Mouse (Mus musculus) bone marrow, adult 2 months (tissue): ENCODE results near the gene Spta1. TPM values are rescaled to one million over a fixed set of nuclear protein-coding genes. Genes with fewer than 3 reads are reported as not detected.

Source experiments
- H3K27ac ChIP-seq: fragments of 200-500 bp; 2 replicates; pipeline ENCODE4 v1.5.1; 2012; ENCODE audit warnings: low read depth, mild to moderate bottlenecking, control low read depth, inconsistent platforms, low read length; ENCODE audit not compliant: control insufficient read depth, poor library complexity, insufficient read depth
- H3K4me1 ChIP-seq: fragments of 200-500 bp; 2 replicates; pipeline ENCODE4 v1.6.1; 2011; ENCODE audit warnings: low read length; ENCODE audit not compliant: control insufficient read depth, insufficient read depth
- H3K4me3 ChIP-seq: fragments of 200-500 bp; replicated peaks from 2 replicates; pipeline ENCODE3; 2011; ENCODE audit warnings: mild to moderate bottlenecking, low read depth, low read length, control low read depth; ENCODE audit not compliant: control insufficient read depth
- CTCF ChIP-seq: fragments of 200-500 bp; IDR thresholded peaks from 2 replicates; pipeline ENCODE4 v1.5.1; 2011; ENCODE audit warnings: low read length, control low read depth; ENCODE audit not compliant: control insufficient read depth, insufficient read depth
- POLR2A ChIP-seq: fragments of 200-500 bp; IDR thresholded peaks from 2 replicates; pipeline ENCODE4 v1.6.1; 2011; ENCODE audit warnings: low read depth, mild to moderate bottlenecking, control low read depth, low read length, borderline replicate concordance; ENCODE audit not compliant: control insufficient read depth
- WGBS: fragments of 180-500 bp; shearing (Covaris S2); methylation state at CpG from one replicate; pipeline ENCODE4 v1.1.7; 2018; 5-methylcytosine and 5-hydroxymethylcytosine counted together
- polyA plus RNA-seq: library from polyadenylated mRNA; stranded (reverse); fragments of >200 nt; gene quantifications from 2 replicates; pipeline ENCODE4 v1.2.4, GENCODE M21; 2011; ENCODE audit warnings: low replicate concordance; ENCODE audit not compliant: missing spikeins, insufficient read depth, insufficient read length

Spta1 gene
- polyA plus RNA-seq, 1 experiment: 47.1 TPM

GRCm38 (mm10) chr1:174239916-174240315 lies 67.3 kb downstream of the Spta1 start:
- H3K4me3 ChIP-seq: no peak overlapping the region
- H3K27ac ChIP-seq: no peak overlapping the region
- H3K4me1 ChIP-seq: no peaks in the 10 kb centered on the region
- TF ChIP-seq CTCF: no peak
- TF ChIP-seq POLR2A: no peak
- WGBS: 94% methylated on average over 4 of the region's 4 CpGs

GRCm38 (mm10) chr1:174244621-174245020 lies 72.0 kb downstream of the Spta1 start:
- Histone ChIP-seq H3K4me3 (no peak overlapping the region), H3K27ac (no peak overlapping the region), H3K4me1 (no peaks in the 10 kb centered on the region)
- no peak for TF ChIP-seq CTCF
- no peak for TF ChIP-seq POLR2A
- 89% methylated on average over 2 of the region's 2 CpGs for WGBS

- Histone ChIP-seq H3K4me3 (no peak overlapping the region), H3K27ac (no peak overlapping the region), H3K4me1 (no peaks in the 10 kb centered on the region)
- WGBS: 88% methylated on average over 1 of the region's 1 CpGs
- TF ChIP-seq CTCF (no peak), POLR2A (no peak)
Observed at GRCm38 (mm10) chr1:174246080-174246479, 73.5 kb downstream of the Spta1 start.

- no peak overlapping the region for H3K27ac ChIP-seq
- 93% methylated on average over 6 of the region's 6 CpGs for WGBS
- TF ChIP-seq CTCF (no peak), POLR2A (no peak)
- H3K4me3 ChIP-seq: no peak overlapping the region
- H3K4me1 ChIP-seq: no peaks in the 10 kb centered on the region
Observed at GRCm38 (mm10) chr1:174247170-174247569, 74.6 kb downstream of the Spta1 start.

GRCm38 (mm10) chr1:174250376-174250775 lies 77.8 kb downstream of the Spta1 start:
- H3K4me3 ChIP-seq: no peak overlapping the region
- no peak for TF ChIP-seq POLR2A
- TF ChIP-seq CTCF: no peak
- no peaks in the 10 kb centered on the region for H3K4me1 ChIP-seq
- 84% methylated on average over 2 of the region's 2 CpGs for WGBS
- no peak overlapping the region for H3K27ac ChIP-seq

- TF ChIP-seq POLR2A (no peak), CTCF (no peak)
- no peak within 1 kb of the TSS for H3K27ac ChIP-seq
- H3K4me1 ChIP-seq: no peaks in the 10 kb centered on the region
- 83% methylated on average over 3 of the region's 3 CpGs for WGBS
- no peak within 1 kb of the TSS for H3K4me3 ChIP-seq
Observed at GRCm38 (mm10) chr1:174251961-174252360, 79.4 kb downstream of the Spta1 start, which contains the start of gene Olfr419. Olfr419 (minus strand) TSS chr1:174252061.

GRCm38 (mm10) chr1:174267816-174268215 lies 95.2 kb downstream of the Spta1 start:
- no peak overlapping the region for H3K27ac ChIP-seq
- no peak for TF ChIP-seq CTCF
- TF ChIP-seq POLR2A: no peak
- 85% methylated on average over 4 of the region's 4 CpGs for WGBS
- no peaks in the 10 kb centered on the region for H3K4me1 ChIP-seq
- H3K4me3 ChIP-seq: no peak overlapping the region

GRCm38 (mm10) chr1:174269162-174269561 lies 96.6 kb downstream of the Spta1 start:
- WGBS: 23% methylated on average over 4 of the region's 4 CpGs
- Histone ChIP-seq H3K27ac (no peak overlapping the region), H3K4me1 (no peaks in the 10 kb centered on the region), H3K4me3 (no peak overlapping the region)
- no peak for TF ChIP-seq POLR2A
- no peak for TF ChIP-seq CTCF

- Histone ChIP-seq H3K4me3 (no peak overlapping the region), H3K27ac (no peak overlapping the region), H3K4me1 (no peaks in the 10 kb centered on the region)
- 75% methylated on average over 3 of the region's 3 CpGs for WGBS
- TF ChIP-seq POLR2A (no peak), CTCF (no peak)
Observed at GRCm38 (mm10) chr1:174270643-174271042, 98.1 kb downstream of the Spta1 start.

Other genes starting within 250 kb of the Spta1 start
- gene Mndal, start 230.3 kb upstream of the Spta1 start, polyA plus RNA-seq: 74.7 and 117 TPM in 2 replicates
- 18.4 and 39.9 TPM in 2 replicates for gene Ifi203, start 230.1 kb upstream of the Spta1 start, polyA plus RNA-seq
- 1.5 TPM in 1 of 2 replicates, not detected in the other for gene Ifi202b, start 190.0 kb upstream of the Spta1 start, polyA plus RNA-seq
- gene Ifi205, start 141.0 kb upstream of the Spta1 start, polyA plus RNA-seq: 1.1 and 1.4 TPM in 2 replicates
- not detected in 2 replicates for gene Olfr433, start 132.1 kb upstream of the Spta1 start, polyA plus RNA-seq
- 0.29 TPM in 1 of 2 replicates, not detected in the other for gene Olfr432, start 123.6 kb upstream of the Spta1 start, polyA plus RNA-seq
- gene Olfr430, start 106.2 kb upstream of the Spta1 start, polyA plus RNA-seq: not detected in 2 replicates
- gene Olfr429, start 88.4 kb upstream of the Spta1 start, polyA plus RNA-seq: not detected in 2 replicates
- gene Olfr427, start 75.9 kb upstream of the Spta1 start, polyA plus RNA-seq: not detected in 2 replicates
- not detected in 2 replicates for gene Olfr231, start 51.6 kb upstream of the Spta1 start, polyA plus RNA-seq
- gene Olfr424, start 41.3 kb upstream of the Spta1 start, polyA plus RNA-seq: not detected in 2 replicates
- gene Olfr420, start 17.1 kb upstream of the Spta1 start, polyA plus RNA-seq: not detected in 2 replicates
- gene Olfr419, start 79.3 kb downstream of the Spta1 start, polyA plus RNA-seq: not detected in 2 replicates
- gene Mptx1, start 157.7 kb downstream of the Spta1 start, polyA plus RNA-seq: not detected in 2 replicates
- gene Olfr417, start 192.3 kb downstream of the Spta1 start, polyA plus RNA-seq: not detected in 2 replicates
- not detected in 2 replicates for gene Olfr248, start 218.3 kb downstream of the Spta1 start, polyA plus RNA-seq